Mouse (Mus musculus) 3T3-L1 (cell line): Measurements from ENCODE around the gene Gga3.
A peak's percentile ranks its signal among the peaks of the same experiment; 100 is the strongest.

Source experiments
- DNase-seq: peaks from one replicate; pipeline ENCODE4 v3.0.0-alpha.2; 2015; ENCODE audit warnings: low read depth, low spot score

The Gga3 gene

DNA sequence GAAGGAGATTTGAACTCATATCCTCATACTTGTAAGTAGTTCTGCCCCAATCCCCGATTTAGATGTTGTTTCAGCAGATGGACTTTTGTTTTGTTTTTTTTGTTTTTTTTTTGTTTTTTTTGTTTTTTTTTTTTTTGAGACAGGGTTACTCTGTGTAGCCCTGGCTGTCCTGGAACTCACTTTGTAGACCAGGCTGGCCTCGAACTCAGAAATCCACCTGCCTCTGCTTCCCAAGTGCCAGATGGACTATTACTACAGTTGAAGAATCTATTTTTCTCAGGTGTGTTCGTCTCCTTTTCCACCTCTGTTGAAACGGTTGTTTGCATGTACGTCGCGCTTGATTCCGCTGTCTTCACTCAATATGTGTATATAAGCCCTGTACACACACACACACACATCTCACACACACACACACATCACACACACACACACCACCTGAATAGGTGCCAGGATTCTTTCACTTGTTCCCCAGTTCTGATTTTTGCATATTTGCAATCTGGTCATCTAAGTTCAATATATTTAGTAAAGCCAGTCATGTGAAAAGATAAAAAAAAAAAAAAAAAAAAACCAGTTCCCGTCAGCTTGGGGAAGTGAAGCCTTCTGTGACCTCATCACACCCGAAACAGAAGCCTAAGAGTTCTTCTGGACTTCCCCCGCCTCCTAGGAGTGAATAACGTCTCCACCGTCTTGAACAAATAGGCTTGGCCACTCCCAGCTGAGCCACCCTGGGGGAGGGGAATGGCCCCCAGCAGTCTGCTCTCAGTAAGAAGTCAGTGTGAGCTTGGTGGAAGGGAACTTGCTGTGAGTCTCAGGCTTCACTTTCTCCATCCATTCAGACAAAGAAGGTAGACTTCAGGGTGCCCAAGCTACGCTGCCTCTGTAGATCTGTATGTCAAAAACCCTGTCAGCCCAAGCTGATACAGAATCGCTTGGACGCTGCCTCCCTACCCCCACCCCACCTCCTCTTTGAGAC lies 27.0 kb upstream of the Gga3 start:
- DNase-seq, result peak; percentile 51

DNA sequence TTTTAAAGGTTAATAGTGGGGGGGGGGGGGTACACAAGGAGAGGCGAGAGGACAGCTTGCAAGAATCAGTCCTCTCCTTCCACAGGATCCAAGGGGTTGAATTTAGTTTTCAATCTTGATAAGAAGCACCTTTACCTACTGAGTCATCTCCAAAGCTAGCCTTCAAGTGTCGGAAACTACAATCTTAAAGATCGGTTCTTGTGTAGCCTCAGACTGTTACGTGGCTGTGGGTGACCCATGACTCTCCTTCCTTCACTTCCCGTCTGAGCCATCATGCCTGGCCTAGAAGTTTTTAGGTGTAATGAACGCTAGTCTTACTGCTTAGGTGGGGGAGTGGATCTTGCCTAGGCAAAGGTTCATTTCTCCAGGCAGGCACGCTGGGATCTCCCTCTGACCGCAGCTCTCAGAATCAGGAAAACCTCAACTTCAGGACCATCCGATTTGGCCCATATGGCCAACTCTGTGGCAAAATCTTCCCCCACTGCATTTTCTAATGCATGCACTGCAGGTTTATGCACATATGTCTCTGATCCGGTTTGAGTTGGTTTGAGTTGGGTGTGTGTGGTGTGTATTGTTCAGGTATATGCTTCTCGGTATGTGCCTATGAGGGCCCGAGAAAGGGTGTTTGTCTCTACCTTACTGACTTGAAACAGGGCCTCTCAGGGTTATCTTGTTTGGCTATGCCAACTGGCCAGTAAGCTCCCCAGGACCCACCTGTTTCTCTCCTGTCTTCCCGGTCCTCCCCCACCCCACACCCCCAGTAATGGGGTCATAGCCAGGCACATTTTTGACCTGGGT lies 26.1 kb upstream of the Gga3 start:
- DNase-seq, result no peak

DNA sequence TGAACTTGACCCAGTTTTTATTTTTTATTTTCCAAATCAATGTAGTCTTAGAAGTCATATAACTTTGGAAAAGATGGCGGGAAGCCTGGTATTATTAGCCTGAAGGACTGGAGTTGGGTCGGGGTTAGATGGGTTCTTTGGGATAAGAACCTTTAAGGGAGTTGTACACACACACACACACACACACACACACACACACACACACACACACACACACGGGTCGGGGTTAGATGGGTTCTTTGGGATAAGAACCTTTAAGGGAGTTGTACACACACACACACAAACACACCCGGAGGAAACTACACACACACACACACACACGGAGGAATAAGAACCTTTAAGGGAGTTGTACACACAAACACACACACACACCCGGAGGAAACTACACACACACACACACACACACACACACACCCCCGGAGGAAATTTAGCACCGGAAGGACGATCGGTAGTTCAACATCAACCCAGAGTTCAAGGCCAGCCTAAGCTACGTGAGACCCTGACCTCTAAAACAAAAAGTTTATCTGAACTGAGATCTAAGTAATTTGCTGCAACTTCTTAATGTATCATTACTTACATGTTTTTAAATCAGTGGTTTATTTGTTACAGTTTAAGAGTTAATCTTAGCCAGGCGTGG lies 24.7 kb upstream of the Gga3 start:
- DNase-seq, result no peak

GRCm38 (mm10) chr11:115627705-115628464 lies 24.0 kb upstream of the Gga3 start, which contains the start of gene Slc25a19:
Gene Slc25a19, minus strand, starts transcription at chr11:115628295.
- peak; percentile 100 for DNase-seq

GRCm38 (mm10) chr11:115626824-115627616 lies 23.2 kb upstream of the Gga3 start:
- no peak for DNase-seq

GRCm38 (mm10) chr11:115625877-115626276 lies 22.0 kb upstream of the Gga3 start:
- DNase-seq, result no peak

GRCm38 (mm10) chr11:115623487-115624070 lies 19.7 kb upstream of the Gga3 start:
- DNase-seq, result peak; percentile 52

DNA sequence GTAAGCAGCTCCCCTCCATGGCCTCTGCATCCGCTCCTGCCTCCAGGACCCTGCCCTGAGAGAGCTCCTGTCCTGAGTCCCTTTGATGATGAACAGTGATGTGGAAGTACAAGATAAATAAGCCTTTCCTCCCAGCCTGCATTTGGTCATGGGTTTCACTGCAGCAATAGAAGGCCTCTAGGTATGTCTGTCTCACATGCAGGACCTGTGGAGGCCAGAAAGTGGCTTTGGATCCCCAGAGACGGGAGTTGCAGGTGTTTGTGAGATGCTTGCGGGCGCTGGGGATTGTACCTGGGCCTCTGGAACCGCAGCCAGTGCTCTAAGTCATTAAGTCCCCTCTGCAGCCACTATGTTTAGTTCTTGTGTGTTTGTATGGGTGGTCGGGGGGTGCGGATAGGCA lies 16.1 kb upstream of the Gga3 start:
- no peak for DNase-seq

DNA sequence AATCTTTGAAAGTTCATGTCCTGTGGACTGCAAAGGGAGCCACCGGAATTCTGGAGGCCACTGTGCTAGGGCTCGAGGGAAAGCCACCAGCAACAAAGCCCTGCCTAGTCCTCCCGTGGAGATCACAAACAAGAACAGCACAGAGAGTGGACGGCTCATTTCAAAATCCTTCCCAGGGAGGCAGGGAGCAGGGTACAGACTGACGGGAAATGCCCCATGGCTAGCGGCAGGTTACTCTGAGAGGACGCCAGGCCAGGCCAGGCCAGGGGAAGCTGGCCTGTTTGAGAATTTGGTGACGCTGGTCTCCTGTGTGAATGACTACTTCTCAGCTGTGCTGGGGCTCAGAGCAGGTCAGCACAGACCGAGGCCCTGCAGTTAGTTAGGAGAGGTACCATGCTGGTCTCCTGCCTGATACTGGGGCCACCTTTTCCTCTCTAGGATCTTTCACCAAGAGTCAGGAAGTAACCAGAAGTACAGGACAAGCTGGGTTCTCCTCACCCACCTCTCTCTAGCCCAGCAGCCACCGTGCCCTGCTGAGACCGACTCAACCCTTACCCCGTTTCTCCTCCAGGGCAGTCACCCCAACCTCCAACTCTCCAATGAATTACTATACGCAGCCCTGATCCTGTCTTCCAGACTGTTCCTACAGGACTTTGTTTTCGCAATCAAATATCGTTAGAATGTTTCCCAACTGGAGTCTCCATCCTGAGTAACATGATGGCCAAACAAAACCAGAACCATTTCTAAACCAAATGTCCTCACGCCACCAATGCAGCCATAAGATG lies 15.1 kb upstream of the Gga3 start:
- no peak for DNase-seq

- no peak for DNase-seq
Observed at GRCm38 (mm10) chr11:115618001-115618400, 14.2 kb upstream of the Gga3 start.

DNA sequence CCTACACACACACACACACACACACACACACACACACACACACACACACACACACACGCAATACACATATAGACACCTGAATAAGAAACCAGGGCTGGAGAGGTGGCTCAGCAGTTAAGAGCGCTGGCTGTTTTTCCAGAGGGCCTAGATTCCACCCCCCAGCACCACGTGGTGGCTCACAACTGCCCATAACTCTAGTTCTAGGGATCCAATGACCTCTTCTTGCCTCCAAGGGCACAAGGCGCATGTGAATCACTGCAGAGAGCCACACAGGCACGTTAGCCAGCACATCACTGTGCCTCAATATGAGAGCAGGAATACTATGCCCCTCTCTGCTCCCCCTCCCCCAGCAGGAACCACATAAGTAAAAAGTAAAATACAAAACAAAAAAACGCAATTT lies 13.0 kb upstream of the Gga3 start:
- DNase-seq, result no peak

DNA sequence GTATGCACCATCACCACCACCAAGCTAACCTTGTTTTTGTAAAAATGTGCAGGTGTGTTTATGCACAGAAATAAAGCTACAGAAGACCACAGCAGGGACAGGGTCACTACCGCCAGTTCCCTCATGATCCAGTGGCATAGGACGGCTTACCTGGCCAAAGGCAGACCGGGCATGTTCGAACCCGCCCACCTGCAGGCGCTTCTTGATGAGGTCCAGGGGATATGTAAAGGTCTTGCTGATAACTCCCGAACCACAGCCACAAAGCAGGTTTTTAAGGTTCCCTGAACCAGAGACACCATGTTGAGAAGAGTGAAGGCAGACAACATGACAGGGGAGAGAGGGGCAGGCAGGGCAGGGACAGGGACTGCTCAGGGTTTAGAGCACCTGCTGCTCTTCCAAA lies 12.5 kb upstream of the Gga3 start:
- DNase-seq, result no peak

DNA sequence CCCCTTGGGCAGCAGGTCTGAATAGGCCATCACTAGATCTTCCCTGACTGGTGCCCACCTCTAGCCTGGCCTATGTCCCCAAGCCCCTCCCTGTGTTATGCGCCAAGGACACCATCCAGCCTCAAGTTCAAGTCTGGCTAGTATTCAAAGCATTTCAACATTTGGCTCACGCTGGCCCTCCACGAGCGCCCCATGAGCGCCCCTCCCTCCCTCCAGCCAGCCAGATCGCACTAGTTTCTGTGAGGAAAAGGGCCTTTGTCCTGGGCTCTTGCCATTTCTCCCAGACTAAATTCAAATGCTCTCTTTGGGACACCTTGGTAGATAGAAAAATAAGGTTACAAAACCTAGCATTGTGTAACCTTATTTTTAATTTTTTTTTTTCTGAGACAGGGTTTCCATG lies 12.0 kb upstream of the Gga3 start:
- no peak for DNase-seq

DNA sequence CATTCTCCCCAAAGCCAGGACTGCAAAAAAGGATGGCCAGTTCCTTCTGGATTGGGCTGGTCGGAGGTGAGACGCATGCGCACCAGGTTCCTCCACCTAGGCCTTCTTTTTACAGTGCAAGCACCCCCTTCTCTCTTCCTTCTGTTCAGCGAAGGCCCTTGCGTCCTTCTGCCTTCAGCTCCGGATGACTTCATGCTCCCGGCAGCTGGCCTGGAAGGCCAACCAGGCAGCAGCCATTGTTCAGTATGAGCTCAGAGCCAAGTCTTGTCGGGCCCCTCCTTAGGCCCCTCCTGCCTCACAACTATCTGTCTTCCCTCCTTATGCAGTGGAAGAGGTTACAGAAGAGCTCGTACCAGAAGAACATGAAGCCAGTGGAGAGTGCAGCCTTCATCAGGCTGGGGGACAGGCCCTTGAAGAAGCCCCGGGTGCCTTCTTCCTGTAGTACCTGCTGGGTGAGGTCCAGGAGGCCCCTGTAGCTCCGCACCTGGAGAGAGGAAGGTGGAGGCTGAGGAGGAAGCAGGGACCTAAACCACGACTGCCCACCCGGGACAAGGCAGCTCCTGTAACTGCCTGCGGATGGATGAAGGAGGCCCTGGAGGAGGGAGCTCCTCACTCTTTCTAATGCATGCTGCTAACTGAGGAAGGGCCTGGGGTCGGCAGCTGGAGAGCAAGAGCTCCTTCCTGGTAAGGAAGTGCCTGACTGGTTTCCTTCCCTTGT lies 11.4 kb upstream of the Gga3 start:
- DNase-seq, result no peak

GRCm38 (mm10) chr11:115614346-115615107 lies 10.7 kb upstream of the Gga3 start:
- DNase-seq, result no peak

DNA sequence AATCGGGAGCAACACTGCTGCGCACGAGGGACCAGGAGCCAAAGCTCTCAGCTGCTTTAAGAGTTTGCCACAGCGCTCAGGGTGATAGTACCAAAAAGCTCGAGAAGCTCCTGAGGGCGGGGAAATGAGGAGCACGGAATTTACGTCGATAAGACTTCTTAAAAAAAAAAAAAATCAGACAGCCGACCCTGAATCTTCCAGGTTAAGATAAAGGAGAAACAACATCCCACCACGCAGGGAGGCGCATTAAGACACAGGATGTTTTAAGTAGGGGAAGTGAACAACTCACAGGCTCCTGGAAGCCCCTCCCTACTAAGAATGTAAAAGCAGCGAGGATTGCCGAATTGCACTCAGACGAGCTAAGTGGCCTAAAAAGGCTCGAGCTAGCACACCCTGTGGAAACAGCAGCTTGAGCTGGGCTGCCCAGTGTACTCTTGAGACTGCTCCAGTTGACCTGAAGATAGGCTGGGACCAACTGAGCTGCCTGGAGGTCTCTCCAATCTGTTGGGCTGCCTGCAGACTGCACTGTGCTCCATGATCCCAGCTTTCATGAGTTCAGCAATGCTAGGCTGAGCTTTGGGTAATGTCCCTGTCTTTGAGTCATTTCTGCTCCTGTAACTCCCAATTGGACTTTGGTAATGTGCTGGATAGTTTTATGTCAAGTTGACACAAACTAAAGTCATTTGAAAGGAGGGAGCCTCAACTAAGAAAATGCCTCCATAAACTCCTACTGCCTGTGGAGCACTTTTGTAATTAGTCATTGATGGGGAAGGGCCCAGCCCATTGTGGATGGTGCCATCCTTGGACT lies 9.5 kb upstream of the Gga3 start:
- no peak for DNase-seq
